Mouse (Mus musculus): Measurements from ENCODE around the gene Lrriq4.

Gene Lrriq4

GRCm38 (mm10) chr3:30644207-30644606, at the start of gene Lrriq4:
Gene Lrriq4, plus strand, starts transcription at chr3:30644507.
- no peak for DNase-seq

- peak; percentile 69 for DNase-seq
Observed at GRCm38 (mm10) chr3:30595111-30595832, 49.0 kb upstream of the Lrriq4 start.

- DNase-seq: no peak
Observed at GRCm38 (mm10) chr3:30597271-30597670, 47.0 kb upstream of the Lrriq4 start.

DNA sequence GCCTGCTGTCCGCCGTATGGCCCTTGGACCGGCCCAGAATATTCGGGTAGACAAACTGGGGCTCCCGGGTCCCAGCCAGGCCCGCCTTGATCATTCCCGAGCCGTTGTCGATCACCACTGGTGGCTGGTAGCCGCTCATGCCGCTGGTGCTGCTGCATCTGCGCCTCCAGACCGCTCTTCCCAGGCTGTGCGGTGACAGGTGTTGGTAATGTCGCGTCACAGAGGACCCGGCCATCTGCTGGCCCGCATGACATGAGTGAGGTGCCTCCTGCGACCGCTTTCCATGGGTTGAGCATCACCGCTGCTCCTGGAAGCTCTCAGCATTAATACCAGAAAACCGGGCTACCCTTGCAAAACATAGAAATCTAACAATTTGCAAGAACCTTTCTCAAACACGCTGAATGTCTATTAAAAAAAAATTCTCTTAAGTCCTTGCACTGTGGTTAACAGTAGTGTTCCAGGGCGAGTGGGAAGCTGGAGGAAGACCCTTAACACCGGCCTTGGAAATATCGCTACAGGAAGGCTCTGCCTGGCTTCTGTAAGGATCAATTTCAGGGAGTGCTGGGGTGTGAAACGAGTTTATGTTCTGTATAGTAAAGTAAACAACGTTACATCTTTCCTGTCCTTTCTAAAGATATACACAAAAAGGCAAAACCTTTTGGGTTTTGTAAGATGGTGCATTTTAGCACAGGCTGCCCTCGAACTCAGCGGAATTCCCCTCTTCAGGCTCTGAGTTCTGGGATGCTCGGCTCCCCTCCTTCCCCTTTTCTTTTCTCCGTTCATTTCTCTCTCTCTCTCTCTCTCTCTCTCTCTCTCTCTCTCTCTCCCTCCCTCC, 44.4 kb upstream of the Lrriq4 start, which contains the start of gene Actrt3:
TSS of gene Actrt3 (minus strand) at position 229 of the 835 bp plus-strand sequence.
- DNase-seq: peak; percentile 42

GRCm38 (mm10) chr3:30600717-30601116, 43.6 kb upstream of the Lrriq4 start:
- peak; percentile 59 for DNase-seq

DNA sequence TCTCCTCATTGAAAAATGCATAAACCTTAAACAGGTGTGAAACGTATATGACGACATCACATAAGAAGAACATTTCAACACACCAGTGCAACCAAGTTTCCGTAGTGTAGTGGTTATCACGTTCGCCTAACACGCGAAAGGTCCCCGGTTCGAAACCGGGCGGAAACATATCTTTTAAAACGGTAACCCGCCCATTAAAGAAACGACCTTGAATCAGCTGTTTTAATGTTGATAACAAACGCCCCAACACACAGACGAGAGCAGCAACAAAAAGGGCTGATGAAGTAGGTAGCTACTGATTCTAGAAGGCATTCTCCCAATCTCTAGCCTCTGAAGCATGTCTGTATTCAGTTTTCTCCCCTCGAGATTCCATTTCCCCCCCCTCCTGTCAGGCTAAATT, 43.1 kb upstream of the Lrriq4 start:
- peak; percentile 93 for DNase-seq

GRCm38 (mm10) chr3:30601610-30602064, 42.7 kb upstream of the Lrriq4 start:
- DNase-seq: no peak

DNA sequence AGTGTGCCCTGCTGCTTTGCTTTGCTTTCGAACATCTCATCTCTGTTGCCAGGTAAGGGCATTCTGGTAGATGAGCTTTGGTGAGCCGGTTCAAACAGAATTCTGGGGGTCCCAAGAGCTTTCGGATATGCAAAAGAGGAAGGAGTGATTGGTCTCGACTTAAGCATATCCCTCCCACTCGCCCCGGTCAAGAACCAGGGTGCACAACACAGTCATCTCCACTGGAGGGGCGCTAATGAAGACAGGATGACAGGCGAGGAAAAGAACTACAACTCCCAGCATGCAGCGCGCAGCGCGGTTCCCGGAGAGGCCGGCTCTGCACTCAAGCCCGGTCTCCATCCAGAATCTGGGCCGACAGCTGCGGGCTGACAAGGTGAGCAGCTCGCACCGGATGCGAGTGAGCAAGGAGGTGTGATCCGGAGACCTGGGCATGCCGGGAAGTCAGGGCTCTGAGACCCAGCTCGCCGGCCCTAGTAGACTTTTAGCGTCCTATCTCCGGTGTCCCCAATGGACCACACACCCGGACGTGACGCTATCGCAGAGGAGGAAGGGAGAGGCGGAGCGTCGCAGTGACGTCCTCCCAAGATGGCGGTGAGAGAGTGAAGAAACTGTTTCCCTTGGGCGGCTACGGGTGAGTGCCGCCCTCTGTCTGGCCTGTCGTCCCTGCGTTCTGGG, 42.1 kb upstream of the Lrriq4 start, which contains the start of gene Mynn:
TSS of gene Mynn (plus strand) at position 1 of the 675 bp plus-strand sequence.
- DNase-seq: peak; percentile 99

DNA sequence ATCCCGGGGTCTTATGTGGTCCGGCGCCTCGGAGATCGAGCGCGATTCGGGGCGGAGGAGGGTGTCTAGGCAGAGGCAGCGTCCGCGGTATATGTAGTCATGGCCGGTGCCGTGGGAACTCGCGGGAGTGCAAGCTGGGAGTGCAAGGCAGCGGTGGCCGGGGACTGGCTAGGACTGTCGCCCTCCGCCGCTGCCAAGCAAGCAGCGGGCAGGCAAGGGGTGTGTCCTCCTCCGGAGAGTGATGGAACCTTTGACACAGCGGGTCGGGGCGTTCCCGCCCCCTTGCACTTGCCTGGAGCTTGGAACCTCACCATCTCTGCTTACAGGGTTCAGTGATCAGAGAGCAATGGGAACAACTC, 41.6 kb upstream of the Lrriq4 start:
- peak; percentile 84 for DNase-seq

- no peak for DNase-seq
Observed at GRCm38 (mm10) chr3:30603256-30603655, 41.1 kb upstream of the Lrriq4 start.

- DNase-seq: no peak
Observed at GRCm38 (mm10) chr3:30608999-30609398, 35.3 kb upstream of the Lrriq4 start.

GRCm38 (mm10) chr3:30610930-30611329, 33.4 kb upstream of the Lrriq4 start:
- DNase-seq: no peak

GRCm38 (mm10) chr3:30620132-30620531, 24.2 kb upstream of the Lrriq4 start:
- no peak for DNase-seq

DNA sequence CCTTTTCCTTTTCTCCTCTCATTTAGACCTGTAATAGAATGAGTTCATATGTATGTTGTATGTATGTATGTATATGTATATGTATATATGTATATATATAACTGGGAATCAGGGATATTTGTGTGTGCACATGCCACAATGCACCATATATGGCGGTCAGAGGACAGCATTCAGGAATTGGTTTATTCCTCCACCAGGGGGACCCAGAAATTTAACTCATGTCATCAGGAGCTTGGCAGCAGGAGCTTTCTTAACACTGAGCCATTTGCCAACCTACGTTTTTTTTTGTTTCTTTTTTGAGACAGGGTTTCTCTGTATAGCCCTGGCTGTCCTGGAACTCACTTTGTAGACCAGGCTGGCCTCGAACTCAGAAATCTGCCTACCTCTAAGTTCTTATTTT, 10.6 kb upstream of the Lrriq4 start:
- DNase-seq: no peak

- no peak for DNase-seq
Observed at GRCm38 (mm10) chr3:30635629-30636028, 8.7 kb upstream of the Lrriq4 start.

GRCm38 (mm10) chr3:30646761-30647160, 2.5 kb downstream of the Lrriq4 start:
- DNase-seq: no peak

DNA sequence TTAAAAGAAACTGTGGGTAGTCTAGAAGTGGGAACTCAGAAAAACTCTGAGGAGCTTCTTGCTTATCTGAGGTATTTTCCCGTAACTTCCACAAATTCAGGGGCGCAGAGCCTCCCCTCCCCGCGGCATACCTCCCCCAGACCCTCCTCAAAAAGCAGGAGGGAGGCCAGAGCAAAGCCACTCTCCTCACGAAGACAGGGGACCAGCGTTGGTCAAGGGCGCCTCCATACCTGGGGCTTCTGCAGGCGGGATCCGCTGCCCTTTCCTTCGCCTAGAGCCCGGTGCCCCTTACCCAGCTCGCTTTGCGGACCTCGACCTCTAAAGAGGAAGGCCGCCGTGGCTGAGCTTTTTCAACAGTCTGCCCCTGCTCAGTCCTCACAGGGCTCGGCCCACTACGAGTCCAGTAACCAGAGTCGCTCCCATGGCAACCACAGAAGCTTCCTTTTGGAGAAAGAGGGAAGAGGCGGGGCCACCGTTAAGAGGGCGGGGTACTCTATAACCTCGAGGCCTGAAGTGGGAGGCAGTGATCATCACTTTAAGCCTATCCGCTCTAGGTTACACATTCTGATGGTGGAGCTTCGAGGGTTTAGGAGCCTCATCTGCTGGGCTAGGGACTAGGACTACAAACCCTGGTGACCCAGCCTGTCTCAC, 3.3 kb downstream of the Lrriq4 start, which contains the start of gene Lrrc34:
TSS of gene Lrrc34 (minus strand) at position 430 of the 651 bp plus-strand sequence.
- DNase-seq: peak; percentile 27

DNA sequence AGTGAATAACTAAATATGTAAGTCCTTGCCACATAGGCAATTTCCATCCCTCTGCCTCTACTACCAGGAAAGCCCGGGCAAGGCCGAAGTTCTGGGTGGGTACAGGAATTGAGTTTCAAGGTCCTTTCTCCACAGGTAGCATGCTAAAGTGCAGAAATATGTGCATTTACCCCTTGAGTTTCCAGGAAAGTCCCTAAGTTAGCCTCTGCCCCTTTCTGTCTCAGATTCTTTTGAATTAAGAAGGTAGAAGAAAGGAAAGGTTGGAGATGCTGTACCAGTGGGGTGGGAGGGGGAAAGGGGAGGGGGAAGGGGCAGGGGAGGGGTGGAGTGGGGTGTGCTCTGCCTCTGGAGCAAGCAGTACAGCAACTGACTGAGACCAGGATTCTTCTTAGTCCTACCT, 4.2 kb downstream of the Lrriq4 start:
- no peak for DNase-seq

GRCm38 (mm10) chr3:30650062-30650841, 5.9 kb downstream of the Lrriq4 start:
- DNase-seq: peak; percentile 57

GRCm38 (mm10) chr3:30655937-30656336, 11.6 kb downstream of the Lrriq4 start:
- no peak for DNase-seq

GRCm38 (mm10) chr3:30658486-30658885, 14.2 kb downstream of the Lrriq4 start:
- DNase-seq: no peak

DNA sequence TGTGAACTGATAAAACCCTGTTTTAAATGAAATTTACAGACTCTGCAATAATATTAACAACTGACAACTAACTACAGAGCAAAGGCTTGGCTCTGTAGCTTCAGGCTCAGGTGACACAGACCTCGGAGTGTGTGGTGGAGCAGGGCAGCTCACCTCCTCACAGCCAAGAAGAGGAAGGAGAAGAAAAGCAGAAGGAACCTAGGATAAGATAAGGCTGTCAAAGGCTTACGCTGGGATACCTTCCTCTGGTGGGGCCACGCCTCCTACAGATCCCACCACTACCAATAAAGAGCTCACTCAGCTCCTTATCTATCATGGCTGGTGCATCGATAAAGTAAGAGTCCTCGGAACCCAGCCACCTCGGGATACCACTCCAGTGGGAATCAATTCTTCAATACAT, 38.9 kb downstream of the Lrriq4 start:
- no peak for DNase-seq
